Mouse (Mus musculus): ENCODE measurements around the gene Fam169a.
"Not testable (repeated sequence)": the region's sequence is repeated elsewhere in the genome, so short reads cannot be mapped to it uniquely, and the experiment has no call there.

Gene Fam169a

DNA sequence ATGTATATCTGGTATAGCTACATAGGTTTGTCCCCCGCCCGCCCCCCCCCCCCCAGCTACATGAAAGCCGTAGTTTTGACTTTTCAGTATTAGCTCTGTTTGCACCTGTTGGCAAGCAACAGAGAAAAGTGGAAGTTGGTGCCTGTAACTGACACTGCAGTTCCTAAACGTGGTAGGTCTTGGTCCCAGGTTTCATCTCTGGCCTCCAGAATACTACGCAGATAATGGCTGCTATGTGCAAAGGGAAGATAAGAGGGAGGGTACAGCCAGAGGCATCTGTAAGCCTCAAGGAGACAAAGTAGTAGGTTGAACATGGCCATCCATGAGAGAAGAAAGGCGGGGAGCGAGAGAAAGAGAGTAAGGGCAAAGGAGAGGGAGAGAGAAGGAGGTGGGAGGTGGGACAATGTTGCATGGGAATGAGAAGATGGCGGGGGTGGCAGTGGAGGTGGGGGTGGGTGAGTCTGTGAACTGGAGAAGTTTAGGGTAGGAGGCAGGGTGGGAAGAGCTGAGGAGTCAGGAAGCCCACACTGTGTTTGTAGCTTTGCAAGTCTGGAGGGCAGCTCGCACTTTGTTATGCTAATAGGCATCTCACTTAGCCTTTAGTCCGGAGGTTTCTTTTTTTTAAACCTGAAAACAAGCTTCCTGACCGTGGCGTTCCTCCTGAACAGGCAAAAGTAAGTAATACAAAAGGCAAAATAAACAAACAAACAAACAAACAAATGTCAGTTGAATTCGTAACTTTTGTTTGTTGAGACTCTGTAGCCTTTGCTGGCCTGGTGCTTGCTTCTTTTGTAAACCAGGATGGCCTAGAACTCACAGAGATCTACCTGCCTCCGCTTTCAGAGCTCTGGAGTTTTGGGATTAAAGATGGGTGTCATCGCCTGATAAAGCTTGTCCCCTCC lies at the start of gene Fam169a:
Gene Fam169a, plus strand, starts transcription at position 638 of the 902 bp plus-strand sequence.
- no peak for DNase-seq (ENCODE audit: low spot score)

DNA sequence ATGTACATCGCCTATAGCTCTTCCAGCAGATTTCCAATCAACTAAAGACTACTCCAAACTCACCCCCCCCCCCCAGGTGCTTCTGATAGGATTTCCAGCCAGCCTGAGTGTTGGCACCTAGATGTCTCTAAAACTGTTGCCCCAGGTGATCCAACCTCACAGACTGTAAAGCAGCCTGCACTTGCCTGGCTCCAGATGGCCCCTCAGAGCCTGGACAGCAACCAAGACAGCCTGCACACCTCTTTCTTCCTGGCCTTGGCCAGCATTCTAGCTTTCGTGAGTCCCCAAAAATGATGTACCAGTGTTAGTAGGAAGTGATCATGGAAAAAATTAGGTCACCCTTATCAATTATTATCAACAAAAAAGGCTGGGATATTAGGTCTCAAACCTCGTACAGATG lies 49.4 kb upstream of the Fam169a start:
- no peak for DNase-seq (ENCODE audit: low spot score)

DNA sequence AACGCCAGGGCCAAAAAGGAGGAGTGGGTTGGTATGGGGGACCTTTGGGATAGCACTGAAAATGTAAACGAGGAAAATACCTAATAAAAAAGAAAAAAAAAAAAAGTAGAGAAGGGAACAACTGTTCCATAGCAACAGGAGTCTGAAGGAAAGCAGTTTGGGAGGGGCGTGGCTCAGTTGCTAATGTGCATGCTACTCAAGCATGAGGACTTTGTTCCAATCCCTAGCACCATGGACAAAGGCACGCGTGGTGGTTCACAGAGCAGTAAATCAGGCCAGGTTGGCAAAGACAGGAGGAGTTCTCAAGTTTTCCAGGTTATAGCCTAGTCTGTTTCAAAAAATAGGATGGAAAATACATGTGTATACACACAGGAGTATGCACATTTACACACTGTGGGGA lies 47.0 kb upstream of the Fam169a start:
- DNase-seq (ENCODE audit: low spot score): no peak

- no peak for DNase-seq (ENCODE audit: low spot score)
Measured at GRCm38 (mm10) chr13:97021906-97022305, 45.2 kb upstream of the Fam169a start.

GRCm38 (mm10) chr13:97030075-97030474 lies 37.0 kb upstream of the Fam169a start:
- no peak for DNase-seq (ENCODE audit: low spot score)

- DNase-seq (ENCODE audit: low spot score): no peak
Measured at GRCm38 (mm10) chr13:97034262-97034661, 32.8 kb upstream of the Fam169a start, which contains the start of gene 1700029F12Rik. 1700029F12Rik (minus strand) TSS chr13:97034362.

DNA sequence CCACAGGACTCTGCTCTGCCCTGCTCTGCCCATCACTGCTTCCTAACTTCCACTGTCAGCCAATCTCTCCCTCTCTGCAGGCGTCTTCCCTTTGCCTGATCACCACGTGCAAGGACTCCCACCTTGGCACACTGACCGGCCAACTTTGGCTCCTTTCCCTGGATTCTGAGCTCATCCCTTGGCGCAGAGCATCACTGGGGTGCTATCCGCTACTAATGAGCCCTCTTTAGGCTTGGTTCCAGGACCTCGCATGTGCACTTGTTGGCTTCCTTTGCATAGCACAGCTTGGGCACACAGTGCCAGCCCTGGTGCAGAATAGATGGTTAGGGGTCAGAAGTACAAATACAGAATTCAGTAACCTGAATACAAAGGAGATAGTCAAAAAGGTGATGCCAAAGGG lies 15.9 kb upstream of the Fam169a start:
- no peak for DNase-seq (ENCODE audit: low spot score)

DNA sequence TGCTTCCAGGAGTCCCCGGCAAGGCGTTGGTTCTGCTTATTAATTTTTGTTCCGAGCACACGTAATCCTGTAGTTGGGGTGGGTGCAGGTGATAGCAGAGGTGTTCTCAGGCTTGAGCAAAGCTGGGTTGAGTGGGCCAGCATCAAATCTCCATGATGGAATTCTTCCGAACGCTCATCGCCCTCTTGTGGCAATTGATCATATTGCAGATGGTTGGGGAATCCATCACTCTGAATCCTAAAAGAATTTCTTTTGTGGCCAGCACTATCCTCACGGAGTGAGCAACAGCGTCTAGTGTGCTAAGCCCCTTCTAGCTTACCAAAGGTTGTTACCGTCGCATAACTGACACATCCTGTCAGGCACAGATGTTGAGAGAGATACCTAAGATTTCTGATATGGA lies 14.4 kb upstream of the Fam169a start:
- DNase-seq (ENCODE audit: low spot score): peak; percentile 44

- DNase-seq (ENCODE audit: low spot score): no peak
Measured at GRCm38 (mm10) chr13:97053844-97054243, 13.2 kb upstream of the Fam169a start.

GRCm38 (mm10) chr13:97057817-97058216 lies 9.3 kb upstream of the Fam169a start:
- DNase-seq (ENCODE audit: low spot score): peak; percentile 18

- peak; percentile 31 for DNase-seq (ENCODE audit: low spot score)
Measured at GRCm38 (mm10) chr13:97059746-97060145, 7.3 kb upstream of the Fam169a start.

DNA sequence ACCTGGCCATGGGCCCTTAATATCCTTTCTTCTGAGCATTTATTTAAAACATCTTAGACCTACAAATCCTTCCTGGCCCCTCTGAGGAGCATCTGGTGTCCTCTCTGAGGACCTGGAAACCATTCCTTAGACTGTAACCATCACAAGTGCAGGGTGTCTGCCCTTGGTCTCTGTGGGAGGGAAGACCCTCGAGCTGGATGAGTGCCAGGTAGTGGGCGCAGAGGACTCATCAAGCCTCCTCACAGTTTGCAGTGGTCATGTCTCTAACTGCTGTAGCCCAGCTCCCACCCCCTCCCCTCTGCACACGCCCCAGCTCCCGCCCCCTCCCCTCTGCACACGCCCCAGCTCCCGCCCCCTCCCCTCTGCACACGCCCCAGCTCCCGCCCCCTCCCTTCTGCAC lies 6.8 kb upstream of the Fam169a start:
- no peak for DNase-seq (ENCODE audit: low spot score)

DNA sequence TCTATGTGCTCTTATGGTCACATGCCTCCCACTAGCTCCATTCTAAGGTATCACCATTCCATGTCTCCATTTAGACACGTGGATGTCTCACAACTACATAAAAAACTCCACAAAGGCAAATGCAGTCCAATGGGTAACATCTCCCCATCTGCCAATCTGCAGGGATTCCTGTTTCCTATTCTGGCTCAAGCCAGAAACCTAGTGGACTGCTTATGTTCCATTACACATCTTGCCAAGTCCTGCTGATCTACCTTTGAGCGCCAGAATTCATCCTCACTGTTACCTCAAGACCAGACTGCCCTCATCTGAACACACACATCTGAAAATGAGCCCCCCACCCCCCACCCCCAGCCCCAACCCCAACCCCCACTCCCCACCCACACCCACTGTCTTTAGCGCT lies 4.9 kb upstream of the Fam169a start:
- DNase-seq (ENCODE audit: low spot score): no peak

GRCm38 (mm10) chr13:97063431-97063830 lies 3.7 kb upstream of the Fam169a start:
- no peak for DNase-seq (ENCODE audit: low spot score)

DNA sequence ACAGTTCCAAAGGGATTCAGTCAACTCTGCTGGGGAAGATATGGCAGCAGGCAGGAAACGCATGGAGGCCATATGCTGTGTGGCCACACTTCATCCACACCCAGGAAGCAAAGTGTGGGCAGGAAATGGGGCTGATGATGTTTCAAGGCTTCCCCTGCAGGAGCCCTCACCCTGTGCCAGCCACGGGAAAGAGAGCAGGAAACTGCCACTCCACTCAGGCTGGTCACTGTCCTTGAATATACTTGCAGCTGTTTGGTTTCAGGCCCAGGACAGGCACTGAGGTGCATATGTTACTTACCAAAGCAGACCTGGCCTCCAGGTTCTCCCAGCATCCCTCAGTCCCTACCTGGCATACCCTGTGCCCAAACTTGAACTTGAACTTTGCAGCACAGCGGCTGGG lies 2.7 kb upstream of the Fam169a start:
- DNase-seq (ENCODE audit: low spot score): no peak

- DNase-seq (ENCODE audit: low spot score): not testable (repeated sequence)
Measured at GRCm38 (mm10) chr13:97064844-97065621, 2.1 kb upstream of the Fam169a start.

DNA sequence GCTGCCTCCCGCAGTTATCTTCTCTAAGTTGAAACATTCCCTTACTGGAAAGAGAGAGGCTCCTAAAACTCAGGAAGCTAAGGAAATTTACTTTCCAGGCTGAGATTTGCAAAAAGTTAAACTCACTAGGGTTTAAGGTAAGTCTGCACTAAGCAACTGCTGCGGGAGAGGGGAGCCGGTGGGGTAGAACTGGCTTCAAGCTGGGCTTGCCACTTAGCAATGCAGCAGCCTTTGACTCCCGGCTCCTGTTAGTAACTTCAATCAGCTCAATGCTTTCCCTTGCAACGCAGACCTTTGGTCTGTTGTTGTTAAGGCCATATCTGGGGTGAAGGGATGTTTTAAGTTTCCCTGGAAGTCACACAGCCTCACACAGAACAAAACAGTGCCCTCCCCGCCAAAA lies 605 bp downstream of the Fam169a start:
- no peak for DNase-seq (ENCODE audit: low spot score)

DNA sequence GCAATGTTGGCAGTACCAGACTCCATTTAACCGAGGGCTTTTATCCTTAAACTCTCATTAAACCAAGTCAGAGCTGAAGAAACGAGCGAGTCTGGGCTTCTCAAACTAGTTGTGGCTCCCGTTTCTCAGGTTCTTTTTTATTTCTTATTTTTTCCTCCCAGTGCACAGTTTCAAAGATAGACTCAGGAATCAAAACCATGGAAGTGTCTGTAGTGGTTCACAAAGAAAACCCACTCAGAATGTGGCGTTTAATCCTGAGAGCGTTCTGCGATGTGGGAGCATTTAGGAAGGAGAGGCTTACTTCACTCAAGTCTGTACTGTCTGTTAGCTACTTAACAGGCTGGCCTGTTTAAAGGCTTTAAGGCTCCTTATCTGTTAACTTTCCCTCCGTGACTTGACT lies 1.1 kb downstream of the Fam169a start:
- DNase-seq (ENCODE audit: low spot score): no peak

GRCm38 (mm10) chr13:97070931-97071625 lies 4.0 kb downstream of the Fam169a start:
- peak; percentile 35 for DNase-seq (ENCODE audit: low spot score)

- DNase-seq (ENCODE audit: low spot score): peak; percentile 37
Measured at GRCm38 (mm10) chr13:97071626-97072241, 4.6 kb downstream of the Fam169a start.

GRCm38 (mm10) chr13:97073497-97073896 lies 6.4 kb downstream of the Fam169a start:
- DNase-seq (ENCODE audit: low spot score): no peak

- no peak for DNase-seq (ENCODE audit: low spot score)
Measured at GRCm38 (mm10) chr13:97077556-97077955, 10.5 kb downstream of the Fam169a start.
